Comparison of ENCODE assay signal across 13 mouse cellular contexts in genomic region chr5:72646131-72646530, GRCm38 (mm10). TPM values are rescaled to one million over a fixed set of nuclear protein-coding genes. Genes with fewer than 3 reads are reported as not detected.
DNase-seq lines count a peak whose midpoint lies in the region; ATAC-seq and TF ChIP-seq lines count a peak whose summit lies in the region.
"Had no signal": no experiment of that assay in that cellular context is flagged by ENCODE, and none has a peak within 500 bp of the region (broad histone marks: within the 10 kb centered on the region; RNA-seq: fewer than 3 reads in every experiment).

No protein-coding gene starts in this region.

- H3K4me2 ChIP-seq in liver, postnatal 0 days (ENCODE audit: low read depth, low read length), result no peak overlapping the region
- no peak overlapping the region for H3K4me2 ChIP-seq in liver, embryonic 12.5 days
- no peak overlapping the region for H3K4me2 ChIP-seq in forebrain, embryonic 11.5 days (ENCODE audit: low read depth, low read length, severe bottlenecking)

- TF ChIP-seq EP300 in liver, postnatal 0 days (IDR thresholded peaks at IDR 0.05; ENCODE audit: low read depth), result no peak

- TF ChIP-seq CTCF in liver, postnatal 0 days (IDR thresholded peaks at IDR 0.05; ENCODE audit: low read depth), result peak; percentile 53

- H3K27me3 ChIP-seq in liver, postnatal 0 days (ENCODE audit: insufficient read depth, low read length), result no peaks in the 10 kb centered on the region
- peaks cover 56% of the 10 kb centered on the region for H3K27me3 ChIP-seq in liver, embryonic 12.5 days (replicated peaks)
- H3K27me3 ChIP-seq in embryonic facial prominence, embryonic 10.5 days (replicated peaks; ENCODE audit: low read depth, poor library complexity, severe bottlenecking), result peaks cover 66% of the 10 kb centered on the region
- H3K27me3 ChIP-seq in forebrain, embryonic 11.5 days (ENCODE audit: control insufficient read depth, insufficient read depth, low read length), result peaks cover 12% of the 10 kb centered on the region

- H3K27ac ChIP-seq in liver, postnatal 0 days (ENCODE audit: low read depth), result no peak overlapping the region
- no peak overlapping the region for H3K27ac ChIP-seq in liver, embryonic 12.5 days
- no peak overlapping the region for H3K27ac ChIP-seq in ES-E14 (ENCODE audit: insufficient read depth, low read depth, low read length, poor library complexity, severe bottlenecking)
- H3K27ac ChIP-seq in embryonic facial prominence, embryonic 10.5 days (replicated peaks), result no peak overlapping the region
- H3K27ac ChIP-seq in forebrain, embryonic 11.5 days (ENCODE audit: low read depth, low read length), result no peak overlapping the region
- H3K27ac ChIP-seq: midbrain, embryonic 12.5 days had no signal

- no peaks in the 10 kb centered on the region for H3K9me3 ChIP-seq in liver, postnatal 0 days (ENCODE audit: low read length)
- H3K9me3 ChIP-seq in liver, embryonic 12.5 days (replicated peaks), result no peaks in the 10 kb centered on the region
- no peaks in the 10 kb centered on the region for H3K9me3 ChIP-seq in ES-E14 (ENCODE audit: control insufficient read depth, insufficient read depth, low read depth, low read length)
- H3K9me3 ChIP-seq in embryonic facial prominence, embryonic 10.5 days, result no peaks in the 10 kb centered on the region
- H3K9me3 ChIP-seq in forebrain, embryonic 11.5 days (ENCODE audit: control insufficient read depth, low read length), result no peaks in the 10 kb centered on the region
- H3K9me3 ChIP-seq: midbrain, embryonic 12.5 days had no signal

- H3K4me1 ChIP-seq in liver, postnatal 0 days (ENCODE audit: insufficient read depth), result peaks cover 8% of the 10 kb centered on the region
- H3K4me1 ChIP-seq in liver, embryonic 12.5 days, result peaks cover 14% of the 10 kb centered on the region
- H3K4me1 ChIP-seq in ES-E14 (ENCODE audit: control insufficient read depth in 2 of 2, insufficient read depth in 2 of 2, low read length in 2 of 2, poor library complexity in 1 of 2), result peaks cover 1 to 5% of the 10 kb centered on the region in 2 experiments; a peak in 2 of 4 replicates
- H3K4me1 ChIP-seq in embryonic facial prominence, embryonic 10.5 days, result peaks cover 15% of the 10 kb centered on the region
- H3K4me1 ChIP-seq in forebrain, embryonic 11.5 days (replicated peaks; ENCODE audit: control insufficient read depth, insufficient read depth, low read length), result 0 out of 2 replicates have a peak, but pooled peaks cover 2% of the 10 kb centered on the region

- no peak overlapping the region for H3K4me3 ChIP-seq in liver, postnatal 0 days (ENCODE audit: low read depth, low read length)
- H3K4me3 ChIP-seq in liver, embryonic 12.5 days, result no peak overlapping the region
- no peak overlapping the region for H3K4me3 ChIP-seq in ES-E14 (ENCODE audit: insufficient read depth in 1 of 2, low read depth in 1 of 2, low read length in 2 of 2, poor library complexity in 1 of 2, severe bottlenecking in 1 of 2)
- no peak overlapping the region for H3K4me3 ChIP-seq in embryonic facial prominence, embryonic 10.5 days
- H3K4me3 ChIP-seq in forebrain, embryonic 11.5 days (ENCODE audit: low read depth, low read length), result no peak overlapping the region
- H3K4me3 ChIP-seq: midbrain, embryonic 12.5 days had no signal

- 32% methylated on average over 10 of the region's 10 CpGs for WGBS in liver, postnatal 0 days (ENCODE audit: insufficient replicate concordance)
- 36% methylated on average over 10 of the region's 10 CpGs for WGBS in liver, embryonic 12.5 days (ENCODE audit: insufficient replicate concordance)
- WGBS in embryonic facial prominence, embryonic 10.5 days, result 39% methylated on average over 10 of the region's 10 CpGs
- WGBS in forebrain, embryonic 11.5 days, result 41% methylated on average over 10 of the region's 10 CpGs

- H3K36me3 ChIP-seq in liver, postnatal 0 days (replicated peaks; ENCODE audit: insufficient read depth, low read length), result no peaks in the 10 kb centered on the region
- no peaks in the 10 kb centered on the region for H3K36me3 ChIP-seq in liver, embryonic 12.5 days
- no peaks in the 10 kb centered on the region for H3K36me3 ChIP-seq in ES-E14 (ENCODE audit: control insufficient read depth, insufficient read depth, low read length, poor library complexity, severe bottlenecking)
- no peaks in the 10 kb centered on the region for H3K36me3 ChIP-seq in embryonic facial prominence, embryonic 10.5 days (replicated peaks)
- no peaks in the 10 kb centered on the region for H3K36me3 ChIP-seq in forebrain, embryonic 11.5 days (ENCODE audit: control insufficient read depth, insufficient read depth, low read length)
- H3K36me3 ChIP-seq: midbrain, embryonic 12.5 days had no signal

- in situ Hi-C loops in ES-E14 (cut with MboI; ENCODE audit: low sequenced_read_pairs in 2 of 2, unreplicated experiment in 2 of 2), result no loop called here

- DNase-seq in liver, postnatal 0 days, result peak; percentile 32
- peak; percentile 38 for DNase-seq in ES-E14 (ENCODE audit: low read depth, low spot score)
- peak; percentile 29 for DNase-seq in embryonic facial prominence, embryonic 10.5 days (ENCODE audit: low spot score)
- DNase-seq in thymus, postnatal 0 days (ENCODE audit: low spot score), result peak; percentile 80
- no peak for DNase-seq in layer of hippocampus, postnatal 25 days (ENCODE audit: extremely low spot score in 1 of 2, low spot score in 1 of 2)
- no peak for DNase-seq in Muller cell, postnatal 12 days (ENCODE audit: inconsistent ontology term)
- no peak for DNase-seq in forebrain, embryonic 11.5 days (ENCODE audit: low spot score)
- DNase-seq: adrenal gland, postnatal 25 days; right cerebral cortex, postnatal 4 days had no signal

- H3K9ac ChIP-seq in liver, postnatal 0 days (replicated peaks), result no peak overlapping the region
- no peak overlapping the region for H3K9ac ChIP-seq in liver, embryonic 12.5 days
- no peak overlapping the region for H3K9ac ChIP-seq in ES-E14 (ENCODE audit: insufficient read depth, low read depth, low read length, poor library complexity, severe bottlenecking)
- no peak overlapping the region for H3K9ac ChIP-seq in forebrain, embryonic 11.5 days (ENCODE audit: low read length)
- H3K9ac ChIP-seq: midbrain, embryonic 12.5 days had no signal

- ATAC-seq in liver, postnatal 0 days, result no peak
- no peak for ATAC-seq in liver, embryonic 12.5 days
- ATAC-seq in forebrain, embryonic 11.5 days (replicated peaks; ENCODE audit: low FRiP score), result no peak

TF ChIP-seq in ES-E14, 5 proteins besides CTCF, POLR2A, EP300 and RAD21:
- TF ChIP-seq ZNF384 (IDR thresholded peaks at IDR 0.05; ENCODE audit: low read depth, low read length) (no peak), CHD2 (IDR thresholded peaks at IDR 0.05; ENCODE audit: low read depth, low read length) (no peak), HCFC1 (IDR thresholded peaks at IDR 0.05; ENCODE audit: borderline replicate concordance, insufficient read depth, low read length) (no peak), ZC3H11A (IDR thresholded peaks at IDR 0.05; ENCODE audit: borderline replicate concordance, low read depth, low read length) (no peak), MAFK (IDR thresholded peaks at IDR 0.05; ENCODE audit: insufficient read depth, low read depth, low read length) (no peak)

RNA-seq across cellular contexts. Expression of gene Nipal1, which starts 1.5 kb away (rescaled TPM):
- polyA plus RNA-seq in liver, postnatal 0 days (2015; fragmentation: Nextera tagmentation; extraction: Ambion mirVana), result 75.3 and 76.1 TPM in 2 replicates
- polyA plus RNA-seq in liver, embryonic 12.5 days (2016; fragmentation: Nextera tagmentation; extraction: Ambion mirVana), result 1.2 and 2.6 TPM in 2 replicates
- 0.11 and 0.22 TPM in 2 replicates for total RNA-seq in ES-E14 (2012; rRNA removed)
- 0.14 and 0.49 TPM in 2 replicates for polyA plus RNA-seq in embryonic facial prominence, embryonic 10.5 days (2016; fragmentation: Nextera tagmentation; extraction: Ambion mirVana)
- 5.0 and 8.4 TPM in 2 replicates for polyA plus RNA-seq in thymus, postnatal 0 days (2015; fragmentation: Nextera tagmentation; extraction: Ambion mirVana)
- total RNA-seq in layer of hippocampus, postnatal 25 days (2021), result not detected
- polyA plus RNA-seq in forebrain, embryonic 11.5 days (2014; fragmentation: Nextera tagmentation; extraction: Ambion mirVana), result 0.20 and 1.1 TPM in 2 replicates
- total RNA-seq: layer of hippocampus, adult 18-20 months had no signal
- polyA plus RNA-seq: heart, embryonic 14.5 days had no signal

RNA-seq across cellular contexts. Expression of gene Cnga1, which starts 2.1 kb away (rescaled TPM):
- polyA plus RNA-seq in liver, postnatal 0 days (2015; fragmentation: Nextera tagmentation; extraction: Ambion mirVana), result not detected in 2 replicates
- polyA plus RNA-seq in liver, embryonic 12.5 days (2016; fragmentation: Nextera tagmentation; extraction: Ambion mirVana), result not detected in 2 replicates
- total RNA-seq in ES-E14 (2012; rRNA removed), result not detected in 2 replicates
- polyA plus RNA-seq in embryonic facial prominence, embryonic 10.5 days (2016; fragmentation: Nextera tagmentation; extraction: Ambion mirVana), result not detected in 2 replicates
- polyA plus RNA-seq in thymus, postnatal 0 days (2015; fragmentation: Nextera tagmentation; extraction: Ambion mirVana), result 2.0 and 2.1 TPM in 2 replicates
- total RNA-seq in layer of hippocampus, postnatal 25 days (2021), result not detected
- polyA plus RNA-seq in forebrain, embryonic 11.5 days (2014; fragmentation: Nextera tagmentation; extraction: Ambion mirVana), result not detected in 2 replicates
- total RNA-seq: adrenal gland, postnatal 25 days; layer of hippocampus, adult 18-20 months had no signal
- polyA plus RNA-seq: heart, embryonic 14.5 days; midbrain, embryonic 12.5 days had no signal

RNA-seq across cellular contexts. Expression of gene Gm5868, which starts 58.8 kb away (rescaled TPM):
- not detected in 2 replicates for polyA plus RNA-seq in liver, postnatal 0 days (2015; fragmentation: Nextera tagmentation; extraction: Ambion mirVana)
- not detected in 2 replicates for polyA plus RNA-seq in liver, embryonic 12.5 days (2016; fragmentation: Nextera tagmentation; extraction: Ambion mirVana)
- not detected in 2 replicates for total RNA-seq in ES-E14 (2012; rRNA removed)
- polyA plus RNA-seq in embryonic facial prominence, embryonic 10.5 days (2016; fragmentation: Nextera tagmentation; extraction: Ambion mirVana), result 1.1 and 2.0 TPM in 2 replicates
- polyA plus RNA-seq in thymus, postnatal 0 days (2015; fragmentation: Nextera tagmentation; extraction: Ambion mirVana), result not detected in 2 replicates
- total RNA-seq in layer of hippocampus, postnatal 25 days (2021), result under 1 TPM; 0.33 to 0.34 TPM
- polyA plus RNA-seq in forebrain, embryonic 11.5 days (2014; fragmentation: Nextera tagmentation; extraction: Ambion mirVana), result 1.3 and 2.0 TPM in 2 replicates

Comparison
In these comparisons a context has a peak if more than half of its experiments do, and no peak if none do; other contexts are left out.
1. DNase-seq: peak in liver, postnatal 0 days (single experiment), ES-E14 (single experiment), embryonic facial prominence, embryonic 10.5 days (single experiment) and thymus, postnatal 0 days (single experiment); none in layer of hippocampus, postnatal 25 days (0 of 2), Muller cell, postnatal 12 days (single experiment) and forebrain, embryonic 11.5 days (single experiment).